Mouse (Mus musculus): ENCODE measurements at regions not wholly inside any gene's neighbourhood (a gene's known extent, or its start where the extent isn't known, plus 50 kb on each side); places are given as distances from the start of the nearest gene placed in this dataset.
A peak's percentile ranks its signal among the peaks of the same experiment; 100 is the strongest.
"Not testable (repeated sequence)": the region's sequence is repeated elsewhere in the genome, so short reads cannot be mapped to it uniquely, and the experiment has no call there.

DNA sequence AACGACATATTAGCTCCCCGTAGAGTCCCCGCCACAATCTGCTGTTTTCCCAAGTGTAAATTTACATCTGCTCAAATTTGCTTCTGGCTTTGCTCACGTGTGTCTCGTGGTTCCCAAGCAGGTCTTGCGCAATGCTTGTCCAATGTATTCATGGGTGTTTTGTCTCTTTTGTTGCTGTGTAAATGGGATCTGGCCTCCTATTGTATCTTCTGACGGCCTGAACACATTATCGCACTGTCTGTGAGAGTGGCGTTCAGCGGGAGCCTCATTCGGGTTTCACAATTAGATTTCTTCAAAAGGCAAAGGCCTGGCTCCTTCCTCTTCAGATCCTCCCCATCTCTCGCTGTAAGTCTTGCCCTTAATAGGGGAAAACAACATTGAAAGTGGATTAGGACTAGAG is 274.5 kb downstream of the Fam19a5 start:
- no peak for DNase-seq (ENCODE audit: low read depth, low spot score)

GRCm38 (mm10) chr15:87842097-87842496 is 298.0 kb downstream of the Fam19a5 start:
- no peak for DNase-seq (ENCODE audit: low read depth, low spot score)

DNA sequence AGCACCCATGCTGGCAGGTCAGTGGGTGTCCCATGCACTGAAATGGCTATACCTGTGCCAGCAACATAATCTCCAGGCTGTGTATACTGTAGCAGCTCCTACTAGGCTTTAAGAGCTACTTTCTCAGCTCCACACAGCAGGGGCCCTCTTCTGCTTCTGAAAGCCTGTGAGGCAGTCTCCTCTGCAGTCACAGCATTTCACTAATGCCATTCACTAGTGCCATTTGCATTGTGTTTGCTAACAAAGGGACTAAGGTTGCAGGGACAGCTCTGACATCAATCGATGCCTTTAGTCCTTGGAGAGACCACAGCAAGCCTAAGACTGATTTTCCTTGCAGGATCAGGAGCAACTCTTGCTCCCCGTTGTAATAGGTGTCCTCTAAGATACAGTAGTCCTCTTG is 315.0 kb downstream of the Fam19a5 start:
- no peak for DNase-seq (ENCODE audit: low read depth, low spot score)

- no peak for DNase-seq (ENCODE audit: low read depth, low spot score)
Measured at GRCm38 (mm10) chr15:87876286-87876899, 332.3 kb downstream of the Fam19a5 start.

DNA sequence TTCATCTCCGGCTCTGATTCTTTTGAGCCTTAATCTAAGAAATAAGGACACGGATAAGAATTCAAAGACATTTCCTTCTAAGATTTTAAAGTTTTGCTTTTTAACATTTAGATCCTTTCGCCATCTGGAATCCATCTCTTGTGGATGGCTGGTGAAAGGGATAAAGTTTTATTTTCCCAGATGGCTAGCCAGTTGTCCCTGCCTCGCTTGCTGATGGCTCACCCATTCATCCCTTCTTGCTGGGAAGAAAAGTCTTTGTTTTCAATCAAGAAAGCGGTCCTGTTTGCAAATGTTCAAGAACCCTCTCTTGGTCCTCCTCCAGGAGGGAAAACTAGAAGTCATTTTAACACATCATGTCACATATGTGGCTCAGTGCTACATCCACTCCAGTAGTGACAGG is 346.8 kb downstream of the Fam19a5 start:
- DNase-seq (ENCODE audit: low read depth, low spot score): no peak

DNA sequence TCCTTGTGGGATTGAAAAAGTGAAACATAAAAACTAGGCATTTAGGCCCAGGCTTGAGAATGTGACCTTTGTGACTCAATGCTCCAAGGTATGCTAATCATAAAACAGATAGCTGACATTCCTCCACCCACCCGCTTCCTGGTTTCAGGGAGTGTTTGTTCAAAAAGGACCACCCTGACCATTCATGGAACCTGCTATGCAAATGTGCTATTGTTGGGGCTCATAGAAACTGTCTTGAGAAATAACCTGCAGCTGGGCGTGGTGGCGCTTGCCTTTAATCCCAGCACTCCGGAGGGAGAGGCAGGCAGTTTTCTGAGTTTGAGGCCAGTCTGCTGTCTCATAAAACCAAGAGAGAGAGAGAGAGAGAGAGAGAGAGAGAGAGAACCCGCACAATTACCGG is 350.8 kb downstream of the Fam19a5 start:
- not testable (repeated sequence) for DNase-seq (ENCODE audit: low read depth, low spot score)

DNA sequence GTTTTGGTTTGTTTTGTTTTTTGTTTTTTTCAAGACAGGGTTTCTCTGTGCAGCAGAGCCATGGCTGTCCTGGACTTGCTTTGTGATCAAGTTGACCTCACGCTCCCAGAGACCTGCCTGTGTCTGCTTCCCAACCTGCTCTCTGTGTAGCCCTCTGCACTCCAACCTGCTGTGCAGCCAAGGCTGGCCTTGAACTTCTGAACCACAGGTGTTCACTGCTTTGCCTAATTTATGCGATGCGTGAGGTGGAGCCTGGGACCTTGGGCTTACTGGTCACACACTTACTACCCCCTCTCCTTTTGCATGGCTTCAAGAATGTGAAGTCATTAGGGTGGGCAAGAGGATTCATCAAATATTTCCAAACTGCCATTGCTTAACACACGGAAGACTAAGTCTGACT is 354.6 kb downstream of the Fam19a5 start:
- DNase-seq (ENCODE audit: low read depth, low spot score): no peak

- no peak for DNase-seq (ENCODE audit: low read depth, low spot score)
Measured at GRCm38 (mm10) chr15:87904436-87904835, 360.3 kb downstream of the Fam19a5 start.

- no peak for DNase-seq (ENCODE audit: low read depth, low spot score)
Measured at GRCm38 (mm10) chr15:87906310-87906709, 362.2 kb downstream of the Fam19a5 start.

DNA sequence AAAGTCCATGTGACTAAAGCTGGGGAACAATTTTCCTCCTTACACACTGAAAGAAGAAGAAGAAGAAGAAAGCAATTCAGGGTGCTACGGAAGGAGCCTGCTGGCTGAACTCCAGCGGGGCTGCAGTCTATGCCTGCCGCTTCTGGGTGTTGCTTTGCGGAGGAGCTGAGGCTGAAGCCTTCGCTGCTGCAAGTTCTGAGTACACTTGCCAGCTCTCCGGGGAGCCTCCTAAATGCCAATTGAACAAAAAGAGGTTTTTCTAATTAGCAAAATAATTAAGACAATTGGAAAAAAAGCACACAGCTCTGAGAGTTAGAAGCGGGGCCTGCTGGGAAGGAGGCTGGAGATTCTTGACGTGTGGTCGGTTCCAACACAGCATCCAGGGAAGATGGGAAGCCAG is 378.0 kb downstream of the Fam19a5 start:
- no peak for DNase-seq (ENCODE audit: low read depth, low spot score)

GRCm38 (mm10) chr15:87922781-87923446 is 378.8 kb downstream of the Fam19a5 start:
- DNase-seq (ENCODE audit: low read depth, low spot score): no peak

DNA sequence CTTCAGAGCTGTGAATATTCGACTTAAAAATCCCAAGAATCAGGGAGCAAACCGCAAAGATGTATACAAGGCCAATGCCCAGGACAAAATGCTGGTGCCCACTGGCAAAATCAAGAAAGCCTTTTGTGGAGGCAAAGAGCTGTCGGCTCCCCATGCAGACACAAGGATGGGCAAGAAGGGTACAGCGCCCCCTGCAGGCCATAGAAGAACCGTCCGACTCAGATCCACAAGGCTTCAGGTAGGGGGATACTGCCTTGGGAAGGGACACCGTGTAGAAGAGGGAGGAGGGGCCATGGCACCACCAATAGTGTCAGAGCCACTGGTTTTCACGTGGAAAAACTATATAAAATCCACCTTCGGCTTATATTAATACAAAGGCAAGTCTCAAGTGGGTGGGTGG is 379.8 kb downstream of the Fam19a5 start:
- no peak for DNase-seq (ENCODE audit: low read depth, low spot score)

- no peak for DNase-seq (ENCODE audit: low read depth, low spot score)
Measured at GRCm38 (mm10) chr15:87936041-87936440, 391.9 kb downstream of the Fam19a5 start.

GRCm38 (mm10) chr15:87940837-87941236 is 396.7 kb downstream of the Fam19a5 start:
- peak; percentile 11 for DNase-seq (ENCODE audit: low read depth, low spot score)

- DNase-seq (ENCODE audit: low read depth, low spot score): no peak
Measured at GRCm38 (mm10) chr15:87952531-87952930, 408.4 kb downstream of the Fam19a5 start.

- DNase-seq (ENCODE audit: low read depth, low spot score): no peak
Measured at GRCm38 (mm10) chr15:87955685-87956256, 411.7 kb downstream of the Fam19a5 start.

GRCm38 (mm10) chr15:87958866-87959265 is 414.8 kb downstream of the Fam19a5 start:
- DNase-seq (ENCODE audit: low read depth, low spot score): no peak

- DNase-seq (ENCODE audit: low read depth, low spot score): no peak
Measured at GRCm38 (mm10) chr15:87972641-87973040, 428.5 kb downstream of the Fam19a5 start.

DNA sequence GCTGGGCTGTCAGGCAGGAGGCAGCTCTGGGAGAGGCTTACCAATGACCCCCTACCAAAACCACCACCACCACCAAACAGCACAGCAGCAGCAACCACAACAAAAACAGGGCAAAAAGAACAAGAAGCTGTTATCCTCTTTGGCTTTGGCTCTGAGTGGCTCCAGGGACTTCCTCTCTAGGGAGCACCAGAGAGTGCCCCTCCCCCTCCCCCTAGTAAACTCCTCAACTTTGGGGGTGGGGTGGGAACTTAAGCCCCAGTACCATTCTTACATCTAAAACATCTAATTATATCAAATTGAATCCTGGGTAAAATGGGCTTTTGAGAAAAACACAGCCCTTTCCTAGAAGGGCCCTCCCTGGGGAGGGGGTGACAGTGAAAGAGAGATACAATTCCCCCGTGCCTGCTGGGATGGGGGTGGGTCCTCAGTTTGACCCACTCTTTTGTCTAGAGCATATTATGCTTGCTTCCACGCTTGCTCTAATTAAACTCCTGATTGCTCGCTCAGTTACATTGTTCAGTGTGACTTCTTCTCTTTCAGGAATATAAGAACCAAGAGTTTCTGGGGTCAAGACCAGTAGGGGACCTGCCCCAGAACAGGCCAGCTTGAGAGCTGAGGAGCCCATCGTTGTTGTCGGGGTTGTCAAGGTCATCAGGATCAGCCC is 443.4 kb downstream of the Fam19a5 start:
- no peak for DNase-seq (ENCODE audit: low read depth, low spot score)

DNA sequence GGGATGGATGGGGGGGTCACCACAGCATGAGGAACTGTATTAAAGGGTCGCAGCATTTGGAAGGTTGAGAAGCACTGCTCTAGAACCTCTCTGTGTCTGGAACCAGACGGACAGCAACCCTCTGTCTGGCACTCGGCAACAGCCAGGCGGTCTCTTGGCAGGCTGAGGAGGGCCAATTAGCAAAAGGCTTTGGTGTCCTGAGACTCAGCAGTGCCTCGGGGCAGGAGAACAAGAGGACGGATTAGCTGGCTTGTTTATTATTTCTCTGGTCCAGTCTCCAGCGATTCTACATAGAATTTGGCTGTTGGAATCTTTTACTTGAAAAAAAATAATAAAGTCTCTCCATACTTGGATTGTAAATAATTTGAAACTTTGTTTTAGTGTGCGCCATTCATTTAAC is 450.4 kb downstream of the Fam19a5 start:
- no peak for DNase-seq (ENCODE audit: low read depth, low spot score)

DNA sequence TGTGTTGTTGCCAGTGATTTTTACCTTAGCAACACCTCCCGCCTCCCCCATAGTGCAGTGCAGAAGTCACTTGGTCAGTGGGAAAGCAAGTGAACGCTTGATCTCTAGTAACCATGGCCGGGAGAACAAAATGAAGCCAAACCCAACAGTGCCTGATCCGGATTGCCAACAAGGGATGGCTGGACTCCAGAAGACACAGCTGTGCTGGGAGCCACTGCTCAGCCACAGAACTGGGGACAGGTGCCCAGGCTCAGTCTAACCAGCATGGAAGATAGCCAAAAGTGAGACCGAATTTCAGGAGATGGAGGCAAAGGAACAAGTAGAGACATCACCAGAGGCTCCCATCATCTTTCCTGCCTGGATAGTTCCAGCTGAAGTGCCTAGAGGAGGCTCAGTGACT is 473.0 kb downstream of the Fam19a5 start:
- DNase-seq (ENCODE audit: low read depth, low spot score): no peak

DNA sequence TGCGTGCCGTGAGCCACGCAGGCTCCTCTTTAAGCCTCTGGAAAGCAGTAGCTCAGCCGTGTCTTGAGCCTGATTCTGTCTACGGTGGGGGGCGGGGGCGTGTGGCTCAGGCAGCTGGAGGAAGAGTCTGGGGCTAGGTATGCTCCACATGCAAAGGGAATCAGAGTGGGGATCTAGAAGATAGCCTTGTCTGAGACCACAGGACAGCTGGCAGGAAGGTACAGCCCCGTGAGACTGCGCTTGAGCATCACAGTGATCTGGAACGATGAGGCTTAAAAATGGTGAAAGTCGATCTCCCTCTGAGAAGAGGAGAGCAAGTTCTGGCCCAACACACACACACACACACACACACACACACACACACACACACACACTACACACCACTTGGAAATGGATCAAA is 488.7 kb downstream of the Fam19a5 start:
- no peak for DNase-seq (ENCODE audit: low read depth, low spot score)

DNA sequence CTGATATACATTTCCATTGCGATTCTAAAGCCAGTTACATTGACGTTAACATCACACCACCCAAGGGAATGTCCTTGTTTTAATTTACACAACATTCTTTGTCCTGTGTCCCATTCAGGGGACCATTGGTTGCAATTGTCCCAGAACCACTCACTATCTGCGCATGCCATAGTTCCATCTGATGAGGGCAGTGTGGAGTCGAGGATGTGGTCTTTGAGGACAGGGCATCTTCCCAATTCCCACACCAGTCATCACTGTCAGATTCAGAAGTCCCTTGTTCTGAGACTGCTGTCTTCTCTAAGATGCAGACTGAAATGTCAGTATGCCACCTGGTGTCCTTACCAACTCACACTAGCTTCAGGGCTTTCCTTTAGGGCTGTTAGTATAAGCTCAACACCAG is 489.6 kb downstream of the Fam19a5 start:
- DNase-seq (ENCODE audit: low read depth, low spot score): no peak

Data from retina, postnatal 7 days (tissue).